Mouse (Mus musculus) midbrain, embryonic 15.5 days (tissue): ENCODE data around the gene Gm17783. TPM values are rescaled to one million over a fixed set of nuclear protein-coding genes. Genes with fewer than 3 reads are reported as not detected.
"Not testable (repeated sequence)": the region's sequence is repeated elsewhere in the genome, so short reads cannot be mapped to it uniquely, and the experiment has no call there.

Experiments
- ATAC-seq: fragments of 200-750 bp; cut with Nextera tagmentation; replicated peaks from 2 replicates; pipeline ENCODE4 v1.8.0; 2017; ENCODE audit warnings: moderate TSS enrichment
- H3K27ac ChIP-seq: fragments of 300-500 bp; sonication (generic); 2 replicates; pipeline ENCODE4 v1.5.1; 2015; ENCODE audit warnings: mild to moderate bottlenecking, inconsistent platforms
- H3K27me3 ChIP-seq: fragments of 300-500 bp; sonication (generic); replicated peaks from 2 replicates; pipeline ENCODE4 v1.6.1; 2015; ENCODE audit warnings: inconsistent platforms
- H3K36me3 ChIP-seq: fragments of 300-500 bp; sonication (generic); replicated peaks from 2 replicates; pipeline ENCODE4 v1.6.1; 2015; ENCODE audit warnings: inconsistent platforms
- H3K4me1 ChIP-seq: fragments of 300-500 bp; sonication (generic); 2 replicates; pipeline ENCODE4 v1.6.1; 2015; ENCODE audit warnings: inconsistent platforms
- H3K4me2 ChIP-seq: fragments of 300-500 bp; sonication (generic); 2 replicates; pipeline ENCODE4 v1.6.1; 2015; ENCODE audit warnings: inconsistent platforms, mild to moderate bottlenecking, moderate library complexity
- H3K4me3 ChIP-seq: fragments of 300-500 bp; sonication (generic); 2 replicates; pipeline ENCODE4 v1.5.1; 2015; ENCODE audit warnings: mild to moderate bottlenecking, inconsistent platforms
- H3K9ac ChIP-seq: fragments of 300-500 bp; sonication (generic); 2 replicates; pipeline ENCODE4 v1.6.1; 2015; ENCODE audit warnings: mild to moderate bottlenecking, inconsistent platforms
- H3K9me3 ChIP-seq: fragments of 300-500 bp; sonication (generic); 2 replicates; pipeline ENCODE4 v1.6.1; 2016; ENCODE audit warnings: inconsistent platforms
- WGBS: fragments of 180-500 bp; shearing (Covaris S2); methylation state at CpG from one replicate; pipeline ENCODE4 v1.1.7; 2015; ENCODE audit warnings: mixed read lengths; 5-methylcytosine and 5-hydroxymethylcytosine counted together
- polyA plus RNA-seq: library from polyadenylated mRNA; unstranded; fragments of >200 nt; fragmentation: Nextera tagmentation; extraction: Ambion mirVana; gene quantifications from 2 replicates; pipeline ENCODE4 v1.2.1, GENCODE M21; 2015

Gm17783 gene
- polyA plus RNA-seq: not detected in 2 replicates

DNA sequence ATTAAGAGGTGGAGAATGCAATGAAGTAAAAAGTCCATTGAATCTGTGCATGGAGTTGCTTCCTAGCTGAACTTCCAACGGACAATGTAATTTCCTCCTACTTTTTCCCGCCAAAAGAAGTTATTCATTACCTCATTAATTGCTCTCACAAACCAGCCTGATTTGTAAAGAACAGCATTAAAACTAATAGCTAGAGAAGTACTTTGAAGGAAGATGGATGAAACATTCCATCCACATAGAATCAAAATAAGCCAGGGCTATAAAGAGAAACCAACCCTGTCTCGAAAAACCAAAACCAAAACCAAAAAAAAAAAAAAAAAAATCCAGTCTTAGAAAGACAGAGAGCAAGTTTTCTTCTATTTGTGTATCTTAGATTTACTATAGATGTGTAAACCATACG lies at the start of gene Gm17783:
Gm17783 (minus strand) TSS at position 101 of the 400 bp plus-strand sequence.
- ATAC-seq: no peak
- H3K9me3 ChIP-seq: no peaks in the 10 kb centered on the region
- no peak within 1 kb of the TSS for H3K27ac ChIP-seq
- no peaks in the 10 kb centered on the region for H3K4me1 ChIP-seq
- H3K4me3 ChIP-seq: no peak within 1 kb of the TSS
- H3K4me2 ChIP-seq: no peak within 1 kb of the TSS
- 94% methylated on average over 4 of the region's 4 CpGs for WGBS
- no peaks in the 10 kb centered on the region for H3K36me3 ChIP-seq
- H3K9ac ChIP-seq: no peak within 1 kb of the TSS
- no peaks in the 10 kb centered on the region for H3K27me3 ChIP-seq

- H3K36me3 ChIP-seq: no peaks in the 10 kb centered on the region
- no peak overlapping the region for H3K9ac ChIP-seq
- no peak overlapping the region for H3K27ac ChIP-seq
- no peaks in the 10 kb centered on the region for H3K27me3 ChIP-seq
- H3K4me2 ChIP-seq: no peak overlapping the region
- no peaks in the 10 kb centered on the region for H3K9me3 ChIP-seq
- ATAC-seq: no peak
- 70% methylated on average over 12 of the region's 12 CpGs for WGBS
- no peaks in the 10 kb centered on the region for H3K4me1 ChIP-seq
- H3K4me3 ChIP-seq: no peak overlapping the region
Measured at GRCm38 (mm10) chr16:45579883-45580282, 48.0 kb upstream of the Gm17783 start.

DNA sequence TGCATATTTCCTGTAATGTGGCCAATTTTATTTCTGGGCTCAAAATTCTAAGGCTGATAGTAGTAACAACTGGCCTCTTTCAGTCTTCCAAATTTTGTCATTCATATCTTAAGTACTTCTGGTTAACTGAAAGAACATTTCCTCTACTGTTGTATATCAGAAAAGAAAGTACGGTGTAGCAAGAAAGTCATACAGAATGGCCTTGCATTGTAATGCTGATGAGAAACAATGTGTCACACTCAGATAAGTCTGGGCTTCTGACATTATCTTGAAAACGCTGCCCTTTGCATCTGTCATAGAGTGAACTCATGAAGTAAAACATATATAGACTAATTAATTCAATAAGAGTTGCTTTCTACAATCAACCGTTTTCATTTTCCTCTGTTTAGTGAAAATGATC lies 40.5 kb upstream of the Gm17783 start:
- H3K9ac ChIP-seq: no peak overlapping the region
- no peak overlapping the region for H3K4me2 ChIP-seq
- no peaks in the 10 kb centered on the region for H3K36me3 ChIP-seq
- H3K27ac ChIP-seq: no peak overlapping the region
- H3K4me1 ChIP-seq: no peaks in the 10 kb centered on the region
- H3K9me3 ChIP-seq: no peaks in the 10 kb centered on the region
- H3K27me3 ChIP-seq: no peaks in the 10 kb centered on the region
- 85% methylated on average over 3 of the region's 3 CpGs for WGBS
- H3K4me3 ChIP-seq: no peak overlapping the region
- ATAC-seq: no peak

DNA sequence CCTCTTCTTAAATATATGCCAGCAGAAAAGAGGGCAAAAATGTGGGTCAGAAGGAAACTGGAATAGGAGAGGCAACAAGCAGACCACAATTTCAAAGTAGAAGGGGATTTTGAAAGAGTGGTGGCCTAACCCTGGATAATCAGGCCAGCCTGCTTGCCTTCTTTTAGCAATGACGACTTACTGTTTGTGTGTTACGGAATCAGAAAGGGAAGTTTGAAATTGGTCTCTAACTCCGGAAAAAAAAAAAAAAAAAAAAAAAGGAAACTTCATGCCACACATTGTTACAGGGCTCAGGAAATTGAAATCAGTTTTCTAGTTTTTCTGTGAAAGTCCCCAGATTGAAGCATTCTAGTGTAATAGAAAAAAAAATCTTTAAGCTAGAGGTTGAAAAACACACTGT lies 29.9 kb upstream of the Gm17783 start:
- H3K9me3 ChIP-seq: no peaks in the 10 kb centered on the region
- WGBS: 65% methylated on average over 3 of the region's 3 CpGs
- no peak for ATAC-seq

DNA sequence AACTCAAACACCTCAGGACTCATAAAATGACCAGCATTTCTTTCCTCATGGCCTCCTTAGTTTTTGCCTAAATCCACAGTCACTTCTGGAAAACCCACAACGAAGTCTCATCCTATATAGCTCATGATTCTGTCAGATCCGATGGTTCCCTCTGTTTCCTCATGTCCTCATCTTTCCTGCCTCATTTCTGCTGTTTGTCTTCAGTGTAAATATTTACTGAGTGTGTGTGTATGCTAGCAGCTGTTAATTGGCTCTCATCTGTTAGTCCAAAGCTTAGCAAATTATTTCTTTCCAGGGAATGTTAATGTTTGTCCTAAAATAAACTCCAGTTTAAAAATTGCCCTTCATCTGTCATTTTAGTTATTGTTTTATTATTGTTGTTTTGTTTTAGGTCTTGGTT lies 19.7 kb upstream of the Gm17783 start:
- ATAC-seq: no peak
- no peaks in the 10 kb centered on the region for H3K9me3 ChIP-seq
- no peaks in the 10 kb centered on the region for H3K27me3 ChIP-seq
- H3K36me3 ChIP-seq: no peaks in the 10 kb centered on the region
- whole genome bisulfite sequencing: 85% methylated on average over 2 of the region's 2 CpGs
- H3K4me2 ChIP-seq: no peak overlapping the region
- H3K4me1 ChIP-seq: no peaks in the 10 kb centered on the region
- no peak overlapping the region for H3K4me3 ChIP-seq
- no peak overlapping the region for H3K9ac ChIP-seq
- H3K27ac ChIP-seq: no peak overlapping the region

More for the DNA sequence above, 29.9 kb upstream of the Gm17783 start:
- no peak overlapping the region for H3K9ac ChIP-seq
- H3K4me3 ChIP-seq: no peak overlapping the region
- H3K4me2 ChIP-seq: no peak overlapping the region
- no peak overlapping the region for H3K27ac ChIP-seq
- H3K27me3 ChIP-seq: no peaks in the 10 kb centered on the region
- no peaks in the 10 kb centered on the region for H3K36me3 ChIP-seq
- H3K4me1 ChIP-seq: no peaks in the 10 kb centered on the region

GRCm38 (mm10) chr16:45547982-45548381 lies 16.1 kb upstream of the Gm17783 start:
- Histone ChIP-seq H3K9me3 (no peaks in the 10 kb centered on the region), H3K27me3 (no peaks in the 10 kb centered on the region), H3K4me1 (no peaks in the 10 kb centered on the region), H3K9ac (no peak overlapping the region), H3K36me3 (no peaks in the 10 kb centered on the region), H3K27ac (no peak overlapping the region), H3K4me2 (no peak overlapping the region), H3K4me3 (no peak overlapping the region)
- no peak for ATAC-seq

- Histone ChIP-seq H3K9me3 (no peaks in the 10 kb centered on the region), H3K9ac (no peak overlapping the region), H3K4me3 (no peak overlapping the region), H3K4me1 (no peaks in the 10 kb centered on the region), H3K36me3 (no peaks in the 10 kb centered on the region), H3K4me2 (no peak overlapping the region), H3K27ac (no peak overlapping the region), H3K27me3 (no peaks in the 10 kb centered on the region)
- ATAC-seq: no peak
- WGBS: 82% methylated on average over 3 of the region's 3 CpGs
Measured at GRCm38 (mm10) chr16:45544341-45544740, 12.5 kb upstream of the Gm17783 start.

- Histone ChIP-seq H3K27ac (no peak overlapping the region), H3K4me1 (no peaks in the 10 kb centered on the region), H3K9ac (no peak overlapping the region), H3K9me3 (no peaks in the 10 kb centered on the region), H3K27me3 (no peaks in the 10 kb centered on the region), H3K36me3 (no peaks in the 10 kb centered on the region), H3K4me2 (no peak overlapping the region), H3K4me3 (no peak overlapping the region)
- no peak for ATAC-seq
Measured at GRCm38 (mm10) chr16:45542108-45542507, 10.3 kb upstream of the Gm17783 start.

DNA sequence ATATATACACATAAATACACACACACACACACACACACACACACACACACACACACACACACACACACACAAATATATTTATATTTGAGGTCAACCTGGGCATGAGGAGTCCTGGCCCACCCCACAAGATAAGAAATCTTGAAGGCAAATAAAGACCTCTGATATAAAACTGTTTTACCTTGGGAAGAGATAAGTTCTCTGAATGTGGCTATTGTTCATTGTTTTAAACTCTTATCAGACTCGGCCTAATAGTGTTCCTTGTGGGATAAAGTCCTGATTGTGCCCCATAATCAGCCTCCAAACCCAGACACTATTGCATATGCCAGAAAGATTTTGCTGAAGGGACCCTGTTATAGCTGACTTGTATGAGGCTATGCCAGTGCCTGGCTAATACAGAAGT lies 6.5 kb upstream of the Gm17783 start:
- not testable (repeated sequence) for H3K4me1 ChIP-seq, H3K4me2 ChIP-seq, ATAC-seq, H3K27me3 ChIP-seq, H3K9ac ChIP-seq, H3K36me3 ChIP-seq, H3K27ac ChIP-seq, H3K4me3 ChIP-seq, H3K9me3 ChIP-seq
- WGBS: 87% methylated on average over 1 of the region's 1 CpGs

- Histone ChIP-seq H3K4me3 (no peak within 1 kb of the TSS), H3K4me2 (no peak within 1 kb of the TSS), H3K27ac (no peak within 1 kb of the TSS), H3K9me3 (no peaks in the 10 kb centered on the region), H3K9ac (no peak within 1 kb of the TSS), H3K36me3 (no peaks in the 10 kb centered on the region), H3K27me3 (no peaks in the 10 kb centered on the region), H3K4me1 (no peaks in the 10 kb centered on the region)
- ATAC-seq: no peak
- 96% methylated on average over 5 of the region's 5 CpGs for WGBS
Measured at GRCm38 (mm10) chr16:45535009-45535408, 3.2 kb upstream of the Gm17783 start, which contains the start of gene Slc9c1. Gene Slc9c1, plus strand, starts transcription at chr16:45535309.

DNA sequence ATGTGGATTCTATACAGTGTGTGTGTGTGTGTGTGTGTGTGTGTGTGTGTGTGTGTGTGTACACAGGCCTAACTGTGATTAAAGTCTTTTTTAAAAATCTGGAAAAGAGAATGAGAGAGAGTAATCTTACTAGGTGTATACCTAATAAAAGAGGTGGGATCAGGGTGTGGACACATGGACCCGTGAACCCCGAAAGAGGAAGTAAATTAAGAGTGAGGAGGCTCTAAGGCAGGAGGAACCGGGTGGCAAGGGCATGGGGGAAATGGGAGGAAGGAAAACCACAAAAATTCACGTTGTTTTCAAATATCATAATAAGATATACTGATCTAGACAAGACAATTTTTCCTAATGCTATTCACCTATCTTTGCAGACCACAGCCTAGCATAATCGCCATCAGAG lies 6.3 kb downstream of the Gm17783 start:
- no peak overlapping the region for H3K27ac ChIP-seq
- ATAC-seq: no peak
- 82% methylated on average over 5 of the region's 5 CpGs for WGBS
- H3K27me3 ChIP-seq: no peaks in the 10 kb centered on the region
- no peaks in the 10 kb centered on the region for H3K9me3 ChIP-seq
- H3K36me3 ChIP-seq: no peaks in the 10 kb centered on the region
- no peak overlapping the region for H3K9ac ChIP-seq
- no peak overlapping the region for H3K4me3 ChIP-seq
- H3K4me2 ChIP-seq: no peak overlapping the region
- no peaks in the 10 kb centered on the region for H3K4me1 ChIP-seq

DNA sequence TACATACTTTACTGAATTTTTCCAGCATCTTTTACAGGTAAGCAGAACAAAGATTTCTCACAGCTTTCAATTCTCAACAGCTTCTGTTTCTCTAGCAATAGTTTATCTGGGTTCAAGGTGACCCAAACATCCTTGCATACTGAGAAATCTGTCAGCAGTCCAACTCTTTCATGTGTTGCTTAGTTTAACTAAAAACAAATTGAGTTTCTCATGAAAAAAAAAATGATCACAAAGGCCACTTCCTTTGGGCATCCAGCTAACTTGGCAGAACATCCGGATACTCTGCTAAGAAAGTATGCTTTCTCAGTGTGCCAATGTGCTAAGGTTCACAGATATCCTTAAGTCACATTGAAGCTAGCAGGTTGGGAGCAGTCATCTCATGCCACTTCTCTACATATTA lies 36.5 kb downstream of the Gm17783 start:
- H3K36me3 ChIP-seq: no peaks in the 10 kb centered on the region
- H3K4me2 ChIP-seq: no peak overlapping the region
- WGBS: 80% methylated on average over 1 of the region's 1 CpGs
- no peak overlapping the region for H3K4me3 ChIP-seq
- H3K9ac ChIP-seq: no peak overlapping the region
- ATAC-seq: no peak
- no peaks in the 10 kb centered on the region for H3K9me3 ChIP-seq
- H3K27me3 ChIP-seq: no peaks in the 10 kb centered on the region
- no peak overlapping the region for H3K27ac ChIP-seq
- H3K4me1 ChIP-seq: no peaks in the 10 kb centered on the region

DNA sequence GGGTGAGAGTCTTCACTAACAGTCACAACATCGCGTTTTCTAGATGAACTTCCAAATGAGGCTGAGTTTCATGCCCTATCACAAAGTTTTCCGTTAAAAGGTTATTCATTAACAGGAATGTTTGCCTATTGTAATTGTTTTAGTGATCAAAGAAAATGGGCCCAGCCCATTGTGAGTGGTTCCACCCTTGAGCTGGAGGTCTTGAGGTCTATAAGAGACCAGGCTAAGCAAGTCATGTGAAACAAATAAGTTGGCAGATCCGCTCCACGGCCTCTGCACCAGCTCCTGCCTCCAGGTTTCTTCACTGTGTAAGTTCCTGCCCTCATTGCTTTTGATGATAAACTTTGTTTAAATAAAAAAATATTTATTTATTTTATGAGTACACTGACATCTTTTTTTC lies 38.9 kb downstream of the Gm17783 start, which contains the start of gene Gm609:
Gm609 (minus strand) TSS at position 43 of the 400 bp plus-strand sequence.
- H3K9me3 ChIP-seq: no peaks in the 10 kb centered on the region
- no peak within 1 kb of the TSS for H3K4me3 ChIP-seq
- no peak within 1 kb of the TSS for H3K27ac ChIP-seq
- no peaks in the 10 kb centered on the region for H3K36me3 ChIP-seq
- 79% methylated on average over 5 of the region's 5 CpGs for WGBS
- H3K27me3 ChIP-seq: no peaks in the 10 kb centered on the region
- no peaks in the 10 kb centered on the region for H3K4me1 ChIP-seq
- ATAC-seq: no peak
- no peak within 1 kb of the TSS for H3K9ac ChIP-seq
- H3K4me2 ChIP-seq: no peak within 1 kb of the TSS

- no peak overlapping the region for H3K27ac ChIP-seq
- no peak for ATAC-seq
- no peaks in the 10 kb centered on the region for H3K36me3 ChIP-seq
Measured at GRCm38 (mm10) chr16:45476991-45477390, 54.9 kb downstream of the Gm17783 start.

More at GRCm38 (mm10) chr16:45476991-45477390, 54.9 kb downstream of the Gm17783 start:
- Histone ChIP-seq H3K4me3 (no peak overlapping the region), H3K27me3 (no peaks in the 10 kb centered on the region), H3K4me1 (no peaks in the 10 kb centered on the region), H3K4me2 (no peak overlapping the region), H3K9ac (no peak overlapping the region), H3K9me3 (no peaks in the 10 kb centered on the region)
